Mouse (Mus musculus) megakaryocyte, embryonic 14.5 days (primary cell): ENCODE results near the gene Strip2. TPM values are rescaled to one million over a fixed set of nuclear protein-coding genes. Genes with fewer than 3 reads are reported as not detected.

Experiments
- H3K27me3 ChIP-seq: replicated peaks from 2 replicates; pipeline ENCODE3; 2012; ENCODE audit warnings: inconsistent platforms
- H3K36me3 ChIP-seq: replicated peaks from 2 replicates; pipeline ENCODE3; 2012; ENCODE audit warnings: low read length, inconsistent platforms, mixed read lengths
- H3K4me1 ChIP-seq: 2 replicates; pipeline ENCODE4 v1.6.1; 2012; ENCODE audit warnings: inconsistent platforms
- H3K4me3 ChIP-seq: replicated peaks from 2 replicates; pipeline ENCODE3; 2012; ENCODE audit warnings: moderate library complexity, mild to moderate bottlenecking, inconsistent platforms
- H3K9me3 ChIP-seq: 2 replicates; pipeline ENCODE4 v1.6.1; 2012; ENCODE audit warnings: inconsistent platforms
- FLI1 ChIP-seq: IDR thresholded peaks from 2 replicates; pipeline ENCODE4 v1.6.1; 2012; ENCODE audit warnings: low read length, inconsistent platforms, mixed read lengths
- GATA1 ChIP-seq: IDR thresholded peaks from 3 replicates; pipeline ENCODE4 v1.6.1; 2012; ENCODE audit warnings: mixed read lengths, low read length, inconsistent platforms, borderline replicate concordance
- polyA plus RNA-seq: library from polyadenylated mRNA; stranded (reverse); fragments of >175 nt; gene quantifications from 2 replicates; pipeline ENCODE4 v1.2.3, GENCODE M21; 2012; ENCODE audit warnings: low replicate concordance; ENCODE audit not compliant: insufficient read depth

Gene Strip2
- not detected in 2 replicates for polyA plus RNA-seq

- H3K4me1 ChIP-seq: peaks cover 21% of the 10 kb centered on the region
- no peaks in the 10 kb centered on the region for H3K36me3 ChIP-seq
- peak within 1 kb of the TSS; percentile 95 for H3K4me3 ChIP-seq
- TF ChIP-seq FLI1 (no peak), GATA1 (no peak)
- H3K27me3 ChIP-seq: peaks cover 61% of the 10 kb centered on the region
- H3K9me3 ChIP-seq: no peaks in the 10 kb centered on the region
Observed at GRCm38 (mm10) chr6:29916530-29917382, at the start of gene Strip2. Strip2 (plus strand) TSS chr6:29917012.

- H3K4me3 ChIP-seq: no peak overlapping the region
- no peaks in the 10 kb centered on the region for H3K27me3 ChIP-seq
- H3K9me3 ChIP-seq: no peaks in the 10 kb centered on the region
- H3K36me3 ChIP-seq: peaks cover 7% of the 10 kb centered on the region
- no peak for TF ChIP-seq FLI1
- TF ChIP-seq GATA1: no peak
- H3K4me1 ChIP-seq: no peaks in the 10 kb centered on the region
Observed at GRCm38 (mm10) chr6:29868341-29868895, 48.4 kb upstream of the Strip2 start.

GRCm38 (mm10) chr6:29873654-29874053 lies 43.2 kb upstream of the Strip2 start:
- Histone ChIP-seq H3K36me3 (peaks cover 6% of the 10 kb centered on the region), H3K4me1 (no peaks in the 10 kb centered on the region), H3K9me3 (no peaks in the 10 kb centered on the region), H3K4me3 (no peak overlapping the region), H3K27me3 (peaks cover 2% of the 10 kb centered on the region)
- TF ChIP-seq FLI1: no peak
- no peak for TF ChIP-seq GATA1

- H3K4me3 ChIP-seq: no peak overlapping the region
- no peak for TF ChIP-seq FLI1
- H3K36me3 ChIP-seq: peaks cover 6% of the 10 kb centered on the region
Observed at GRCm38 (mm10) chr6:29875576-29875975, 41.2 kb upstream of the Strip2 start.

GRCm38 (mm10) chr6:29876782-29877181 lies 40.0 kb upstream of the Strip2 start:
- TF ChIP-seq FLI1 (no peak), GATA1 (no peak)
- Histone ChIP-seq H3K36me3 (peaks cover under 1% of the 10 kb centered on the region), H3K9me3 (no peaks in the 10 kb centered on the region), H3K27me3 (peaks cover 2% of the 10 kb centered on the region), H3K4me1 (peaks cover 4% of the 10 kb centered on the region), H3K4me3 (no peak overlapping the region)

More at GRCm38 (mm10) chr6:29875576-29875975, 41.2 kb upstream of the Strip2 start:
- Histone ChIP-seq H3K9me3 (no peaks in the 10 kb centered on the region), H3K4me1 (peaks cover 4% of the 10 kb centered on the region), H3K27me3 (peaks cover 2% of the 10 kb centered on the region)

- Histone ChIP-seq H3K36me3 (no peaks in the 10 kb centered on the region), H3K27me3 (peaks cover 4% of the 10 kb centered on the region), H3K4me1 (peaks cover 4% of the 10 kb centered on the region), H3K9me3 (no peaks in the 10 kb centered on the region), H3K4me3 (no peak overlapping the region)
- TF ChIP-seq GATA1 (no peak), FLI1 (no peak)
Observed at GRCm38 (mm10) chr6:29879579-29879978, 37.2 kb upstream of the Strip2 start.

- Histone ChIP-seq H3K36me3 (no peaks in the 10 kb centered on the region), H3K4me3 (no peak overlapping the region), H3K27me3 (peaks cover 4% of the 10 kb centered on the region), H3K9me3 (no peaks in the 10 kb centered on the region), H3K4me1 (peaks cover 4% of the 10 kb centered on the region)
- no peak for TF ChIP-seq FLI1
- TF ChIP-seq GATA1: no peak
Observed at GRCm38 (mm10) chr6:29880796-29881195, 36.0 kb upstream of the Strip2 start.

- peaks cover 4% of the 10 kb centered on the region for H3K27me3 ChIP-seq
- H3K9me3 ChIP-seq: no peaks in the 10 kb centered on the region
- H3K4me3 ChIP-seq: no peak overlapping the region
- H3K4me1 ChIP-seq: peaks cover 4% of the 10 kb centered on the region
- TF ChIP-seq GATA1: no peak
- no peak for TF ChIP-seq FLI1
- peaks cover 2% of the 10 kb centered on the region for H3K36me3 ChIP-seq
Observed at GRCm38 (mm10) chr6:29881936-29882335, 34.9 kb upstream of the Strip2 start.

- H3K27me3 ChIP-seq: peaks cover 4% of the 10 kb centered on the region
- H3K4me1 ChIP-seq: peaks cover 4% of the 10 kb centered on the region
- TF ChIP-seq FLI1 (no peak), GATA1 (no peak)
- no peak overlapping the region for H3K4me3 ChIP-seq
- H3K9me3 ChIP-seq: no peaks in the 10 kb centered on the region
- H3K36me3 ChIP-seq: peaks cover 2% of the 10 kb centered on the region
Observed at GRCm38 (mm10) chr6:29882870-29883269, 33.9 kb upstream of the Strip2 start.

GRCm38 (mm10) chr6:29891151-29891550 lies 25.7 kb upstream of the Strip2 start:
- Histone ChIP-seq H3K36me3 (peaks cover 4% of the 10 kb centered on the region), H3K9me3 (no peaks in the 10 kb centered on the region), H3K27me3 (no peaks in the 10 kb centered on the region), H3K4me3 (no peak overlapping the region), H3K4me1 (no peaks in the 10 kb centered on the region)
- TF ChIP-seq FLI1: no peak
- TF ChIP-seq GATA1: no peak
